Mouse (Mus musculus): ENCODE results near the gene Prim1. TPM values are rescaled to one million over a fixed set of nuclear protein-coding genes. Genes with fewer than 3 reads are reported as not detected.
A peak's percentile ranks its signal among the peaks of the same experiment; 100 is the strongest.

The Prim1 gene
- polyA plus RNA-seq, 1 experiment from 2014 or later: 127 TPM

DNA sequence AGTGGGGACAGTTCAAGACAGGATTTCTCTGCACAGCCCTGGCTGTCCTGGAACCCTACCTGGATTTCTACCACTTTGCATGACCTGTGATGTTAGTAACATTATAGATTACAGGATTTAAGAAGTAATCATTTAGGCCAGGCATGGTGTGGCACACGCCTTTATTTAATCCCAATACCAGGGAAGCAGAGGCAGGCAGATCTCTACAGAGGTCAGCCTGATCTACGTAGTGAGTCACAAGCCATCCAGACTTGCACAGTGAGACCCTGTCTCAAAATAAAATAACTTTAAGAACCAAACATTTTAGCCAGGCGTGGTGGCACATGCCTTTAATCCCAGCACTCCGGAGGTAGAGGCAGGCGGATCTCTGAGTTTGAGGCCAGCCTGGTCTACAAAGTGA lies 7.2 kb downstream of the Prim1 start:
- no peak for ATAC-seq (replicated peaks; ENCODE audit: low FRiP score)
- H3K36me3 ChIP-seq (ENCODE audit: control insufficient read depth, insufficient read depth, low read length): peaks cover 12% of the 10 kb centered on the region; the same call in 1 of the 2 replicates

GRCm38 (mm10) chr10:128023496-128023895 lies 8.5 kb downstream of the Prim1 start:
- Histone ChIP-seq H3K4me3 (ENCODE audit: low read depth, low read length) (no peak overlapping the region), H3K27me3 (ENCODE audit: control insufficient read depth, insufficient read depth, low read length) (no peaks in the 10 kb centered on the region), H3K4me2 (ENCODE audit: low read depth, low read length, severe bottlenecking) (no peak overlapping the region), H3K27ac (ENCODE audit: low read depth, low read length) (no peak overlapping the region), H3K4me1 (replicated peaks; ENCODE audit: control insufficient read depth, insufficient read depth, low read length) (no peaks in the 10 kb centered on the region), H3K9ac (ENCODE audit: low read length) (no peak overlapping the region), H3K36me3 (ENCODE audit: control insufficient read depth, insufficient read depth, low read length) (peaks cover 8% of the 10 kb centered on the region; the same call in 1 of the 2 replicates), H3K9me3 (ENCODE audit: control insufficient read depth, low read length) (no peaks in the 10 kb centered on the region)
- ATAC-seq (replicated peaks; ENCODE audit: low FRiP score) (no peak), DNase-seq (ENCODE audit: low spot score) (no peak)
- 97% methylated on average over 10 of the region's 10 CpGs for WGBS

More for the DNA sequence above, 7.2 kb downstream of the Prim1 start:
- H3K27ac ChIP-seq (ENCODE audit: low read depth, low read length): no peak overlapping the region
- H3K4me2 ChIP-seq (ENCODE audit: low read depth, low read length, severe bottlenecking): no peak overlapping the region
- H3K9ac ChIP-seq (ENCODE audit: low read length): no peak overlapping the region
- WGBS: over 99% methylated on average over 5 of the region's 5 CpGs
- no peak for DNase-seq (ENCODE audit: low spot score)
- no peaks in the 10 kb centered on the region for H3K9me3 ChIP-seq (ENCODE audit: control insufficient read depth, low read length)
- no peak overlapping the region for H3K4me3 ChIP-seq (ENCODE audit: low read depth, low read length)
- H3K4me1 ChIP-seq (replicated peaks; ENCODE audit: control insufficient read depth, insufficient read depth, low read length): 0 out of 2 replicates have a peak, but pooled peaks cover under 1% of the 10 kb centered on the region
- no peaks in the 10 kb centered on the region for H3K27me3 ChIP-seq (ENCODE audit: control insufficient read depth, insufficient read depth, low read length)

- H3K4me1 ChIP-seq (replicated peaks; ENCODE audit: control insufficient read depth, insufficient read depth, low read length): peaks cover 3% of the 10 kb centered on the region; the same call in 1 of the 2 replicates
- no peaks in the 10 kb centered on the region for H3K27me3 ChIP-seq (ENCODE audit: control insufficient read depth, insufficient read depth, low read length)
- H3K4me3 ChIP-seq (ENCODE audit: low read depth, low read length): no peak overlapping the region
- H3K9me3 ChIP-seq (ENCODE audit: control insufficient read depth, low read length): no peaks in the 10 kb centered on the region
- no peak overlapping the region for H3K9ac ChIP-seq (ENCODE audit: low read length)
- DNase-seq (ENCODE audit: low spot score) (no peak), ATAC-seq (replicated peaks; ENCODE audit: low FRiP score) (no peak)
- no peak overlapping the region for H3K4me2 ChIP-seq (ENCODE audit: low read depth, low read length, severe bottlenecking)
- H3K36me3 ChIP-seq (ENCODE audit: control insufficient read depth, insufficient read depth, low read length): peaks cover 6% of the 10 kb centered on the region
- H3K27ac ChIP-seq (ENCODE audit: low read depth, low read length): no peak overlapping the region
- WGBS: 92% methylated on average over 7 of the region's 7 CpGs
Observed at GRCm38 (mm10) chr10:128029931-128030330, 15.0 kb downstream of the Prim1 start.

DNA sequence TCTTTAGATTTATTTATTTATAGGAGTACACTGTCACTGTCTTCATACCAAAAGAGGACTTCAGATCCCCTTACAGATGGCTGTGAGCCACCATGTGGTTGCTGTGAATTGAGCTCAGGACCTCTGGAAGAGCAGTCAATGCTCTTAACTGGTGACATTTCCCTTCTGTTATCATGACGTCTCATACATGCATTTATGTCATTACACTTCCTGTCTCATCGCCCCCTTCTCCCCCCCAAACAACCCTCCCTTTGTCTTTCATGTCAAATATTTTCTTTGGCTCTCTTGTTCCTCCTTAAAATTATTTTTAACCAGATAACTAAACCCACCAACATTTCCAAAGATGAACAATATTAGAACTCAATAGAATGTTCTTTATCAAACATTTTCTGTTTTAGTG lies 15.9 kb downstream of the Prim1 start:
- Histone ChIP-seq H3K27me3 (ENCODE audit: control insufficient read depth, insufficient read depth, low read length) (no peaks in the 10 kb centered on the region), H3K27ac (ENCODE audit: low read depth, low read length) (no peak overlapping the region), H3K36me3 (ENCODE audit: control insufficient read depth, insufficient read depth, low read length) (peaks cover 6% of the 10 kb centered on the region), H3K4me3 (ENCODE audit: low read depth, low read length) (no peak overlapping the region), H3K9ac (ENCODE audit: low read length) (no peak overlapping the region), H3K4me2 (ENCODE audit: low read depth, low read length, severe bottlenecking) (no peak overlapping the region), H3K9me3 (ENCODE audit: control insufficient read depth, low read length) (no peaks in the 10 kb centered on the region), H3K4me1 (replicated peaks; ENCODE audit: control insufficient read depth, insufficient read depth, low read length) (peaks cover 3% of the 10 kb centered on the region; the same call in 1 of the 2 replicates)
- no peak for ATAC-seq (replicated peaks; ENCODE audit: low FRiP score)
- 87% methylated on average over 2 of the region's 2 CpGs for WGBS
- DNase-seq (ENCODE audit: low spot score): no peak

DNA sequence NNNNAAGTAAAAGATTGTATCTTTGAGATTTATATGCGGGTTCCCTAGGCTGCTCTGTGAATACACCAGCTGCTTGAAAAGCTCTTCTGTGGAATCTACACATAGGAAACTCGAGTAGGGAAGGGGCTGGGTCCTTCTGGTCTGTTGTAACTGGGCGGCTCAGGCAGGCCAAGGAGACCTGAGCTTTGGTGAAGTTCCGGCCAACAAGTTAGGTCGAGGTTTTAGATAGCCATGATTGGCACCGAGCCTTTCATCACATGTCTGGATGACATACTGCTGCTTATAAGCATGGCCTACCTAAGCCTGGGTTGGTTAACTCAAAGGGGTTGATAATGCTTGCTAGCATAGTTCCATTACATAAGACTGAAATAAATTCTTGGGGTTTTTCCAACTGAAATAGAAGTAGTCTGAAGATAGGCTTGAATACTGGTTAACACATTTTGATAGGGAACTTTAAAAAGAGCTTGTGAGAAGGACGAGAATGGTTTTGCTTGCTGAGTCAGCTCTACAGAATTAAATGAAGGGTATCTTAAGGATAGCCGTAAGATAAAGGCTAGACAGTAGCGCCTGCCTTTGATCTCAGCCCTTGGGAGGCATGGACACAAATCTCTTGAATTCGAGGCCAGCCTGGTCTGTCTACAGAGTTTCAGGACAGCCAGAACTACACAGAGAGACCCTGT lies 21.9 kb downstream of the Prim1 start:
- DNase-seq (ENCODE audit: low spot score): no peak
- Histone ChIP-seq H3K4me1 (replicated peaks; ENCODE audit: control insufficient read depth, insufficient read depth, low read length) (peaks cover 14% of the 10 kb centered on the region; the same call in 1 of the 2 replicates), H3K27me3 (ENCODE audit: control insufficient read depth, insufficient read depth, low read length) (no peaks in the 10 kb centered on the region), H3K9ac (ENCODE audit: low read length) (peak overlapping the region; percentile 100), H3K4me2 (ENCODE audit: low read depth, low read length, severe bottlenecking) (peak overlapping the region; percentile 87), H3K4me3 (ENCODE audit: low read depth, low read length) (peak overlapping the region; percentile 100), H3K36me3 (ENCODE audit: control insufficient read depth, insufficient read depth, low read length) (peaks cover 5% of the 10 kb centered on the region; the same call in 1 of the 2 replicates), H3K9me3 (ENCODE audit: control insufficient read depth, low read length) (no peaks in the 10 kb centered on the region), H3K27ac (ENCODE audit: low read depth, low read length) (no peak overlapping the region)
- no peak for ATAC-seq (replicated peaks; ENCODE audit: low FRiP score)
- 5% methylated on average over 10 of the region's 10 CpGs for WGBS

GRCm38 (mm10) chr10:128037921-128038320 lies 23.0 kb downstream of the Prim1 start:
- peaks cover 5% of the 10 kb centered on the region; the same call in 1 of the 2 replicates for H3K36me3 ChIP-seq (ENCODE audit: control insufficient read depth, insufficient read depth, low read length)
- ATAC-seq (replicated peaks; ENCODE audit: low FRiP score) (no peak), DNase-seq (ENCODE audit: low spot score) (no peak)
- peak overlapping the region; percentile 20; the same call in 1 of the 2 replicates for H3K9ac ChIP-seq (ENCODE audit: low read length)
- peak overlapping the region; percentile 15; the same call in 1 of the 2 replicates for H3K4me2 ChIP-seq (ENCODE audit: low read depth, low read length, severe bottlenecking)
- no peak overlapping the region for H3K4me3 ChIP-seq (ENCODE audit: low read depth, low read length)
- peaks cover 14% of the 10 kb centered on the region; the same call in 1 of the 2 replicates for H3K4me1 ChIP-seq (replicated peaks; ENCODE audit: control insufficient read depth, insufficient read depth, low read length)
- H3K9me3 ChIP-seq (ENCODE audit: control insufficient read depth, low read length): no peaks in the 10 kb centered on the region
- H3K27ac ChIP-seq (ENCODE audit: low read depth, low read length): no peak overlapping the region
- WGBS: 62% methylated on average over 3 of the region's 3 CpGs
- no peaks in the 10 kb centered on the region for H3K27me3 ChIP-seq (ENCODE audit: control insufficient read depth, insufficient read depth, low read length)

DNA sequence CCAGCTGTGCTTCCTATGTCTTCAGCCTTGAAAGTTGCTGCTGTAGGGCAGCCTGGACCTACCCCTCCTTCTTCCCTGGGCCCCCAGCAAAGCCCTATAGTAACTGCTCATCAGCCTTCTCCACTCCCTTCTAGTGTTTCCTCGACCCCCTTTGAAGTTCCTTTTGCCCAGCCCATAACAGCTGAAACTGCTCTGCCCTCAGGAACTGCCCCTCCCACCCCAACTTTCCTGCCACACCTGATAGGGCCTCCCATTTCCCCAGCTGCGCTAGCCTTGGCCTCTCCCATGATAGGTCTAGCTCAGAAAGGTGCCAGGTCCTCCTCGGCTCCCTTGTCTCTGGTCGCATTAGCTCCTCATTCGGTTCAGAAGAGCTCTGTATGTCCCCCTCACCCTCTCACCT lies 24.2 kb downstream of the Prim1 start:
- Histone ChIP-seq H3K9me3 (ENCODE audit: control insufficient read depth, low read length) (no peaks in the 10 kb centered on the region), H3K27ac (ENCODE audit: low read depth, low read length) (no peak overlapping the region), H3K4me3 (ENCODE audit: low read depth, low read length) (no peak overlapping the region), H3K36me3 (ENCODE audit: control insufficient read depth, insufficient read depth, low read length) (peaks cover 9% of the 10 kb centered on the region; the same call in 1 of the 2 replicates), H3K4me1 (replicated peaks; ENCODE audit: control insufficient read depth, insufficient read depth, low read length) (peaks cover 14% of the 10 kb centered on the region; the same call in 1 of the 2 replicates), H3K4me2 (ENCODE audit: low read depth, low read length, severe bottlenecking) (no peak overlapping the region), H3K27me3 (ENCODE audit: control insufficient read depth, insufficient read depth, low read length) (no peaks in the 10 kb centered on the region), H3K9ac (ENCODE audit: low read length) (no peak overlapping the region)
- 75% methylated on average over 5 of the region's 5 CpGs for WGBS
- no peak for ATAC-seq (replicated peaks; ENCODE audit: low FRiP score)
- DNase-seq (ENCODE audit: low spot score): no peak

- DNase-seq (ENCODE audit: low spot score) (no peak), ATAC-seq (replicated peaks; ENCODE audit: low FRiP score) (no peak)
- Histone ChIP-seq H3K36me3 (ENCODE audit: control insufficient read depth, insufficient read depth, low read length) (peaks cover 13% of the 10 kb centered on the region), H3K4me3 (ENCODE audit: low read depth, low read length) (no peak overlapping the region), H3K4me1 (replicated peaks; ENCODE audit: control insufficient read depth, insufficient read depth, low read length) (peaks cover 10% of the 10 kb centered on the region; the same call in 1 of the 2 replicates), H3K9me3 (ENCODE audit: control insufficient read depth, low read length) (no peaks in the 10 kb centered on the region), H3K27me3 (ENCODE audit: control insufficient read depth, insufficient read depth, low read length) (no peaks in the 10 kb centered on the region), H3K27ac (ENCODE audit: low read depth, low read length) (no peak overlapping the region), H3K9ac (ENCODE audit: low read length) (no peak overlapping the region), H3K4me2 (ENCODE audit: low read depth, low read length, severe bottlenecking) (no peak overlapping the region)
- WGBS: 82% methylated on average over 3 of the region's 3 CpGs
Observed at GRCm38 (mm10) chr10:128039858-128040257, 24.9 kb downstream of the Prim1 start.

- DNase-seq (ENCODE audit: low spot score): no peak
- peaks cover 13% of the 10 kb centered on the region for H3K36me3 ChIP-seq (ENCODE audit: control insufficient read depth, insufficient read depth, low read length)
- peaks cover 10% of the 10 kb centered on the region; the same call in 1 of the 2 replicates for H3K4me1 ChIP-seq (replicated peaks; ENCODE audit: control insufficient read depth, insufficient read depth, low read length)
- no peak overlapping the region for H3K4me2 ChIP-seq (ENCODE audit: low read depth, low read length, severe bottlenecking)
- no peak overlapping the region for H3K9ac ChIP-seq (ENCODE audit: low read length)
- H3K27me3 ChIP-seq (ENCODE audit: control insufficient read depth, insufficient read depth, low read length): no peaks in the 10 kb centered on the region
- WGBS: 92% methylated on average over 5 of the region's 5 CpGs
- no peaks in the 10 kb centered on the region for H3K9me3 ChIP-seq (ENCODE audit: control insufficient read depth, low read length)
- no peak for ATAC-seq (replicated peaks; ENCODE audit: low FRiP score)
- no peak overlapping the region for H3K4me3 ChIP-seq (ENCODE audit: low read depth, low read length)
- H3K27ac ChIP-seq (ENCODE audit: low read depth, low read length): no peak overlapping the region
Observed at GRCm38 (mm10) chr10:128040293-128040692, 25.3 kb downstream of the Prim1 start.
